Mouse (Mus musculus) midbrain, embryonic 12.5 days (tissue): ENCODE data around the gene Cacnb2. TPM values are rescaled to one million over a fixed set of nuclear protein-coding genes. Genes with fewer than 3 reads are reported as not detected.
"Not testable (repeated sequence)": the region's sequence is repeated elsewhere in the genome, so short reads cannot be mapped to it uniquely, and the experiment has no call there.

Experiments
- ATAC-seq: fragments of 200-750 bp; cut with Nextera tagmentation; 2 replicates; pipeline ENCODE4 v1.8.0; 2017; ENCODE audit warnings: low read depth, moderate TSS enrichment, moderate library complexity; ENCODE audit not compliant: low FRiP score
- H3K27ac ChIP-seq: fragments of 300-500 bp; sonication (generic); replicated peaks from 2 replicates; pipeline ENCODE4 v1.5.1; 2016; ENCODE audit warnings: mild to moderate bottlenecking
- H3K27me3 ChIP-seq: fragments of 300-500 bp; sonication (generic); 2 replicates; pipeline ENCODE4 v1.6.1; 2016; ENCODE audit warnings: mild to moderate bottlenecking
- H3K36me3 ChIP-seq: fragments of 300-500 bp; sonication (generic); 2 replicates; pipeline ENCODE4 v1.6.1; 2016
- H3K4me1 ChIP-seq: fragments of 300-500 bp; sonication (generic); 2 replicates; pipeline ENCODE4 v1.6.1; 2016
- H3K4me2 ChIP-seq: fragments of 300-500 bp; sonication (generic); replicated peaks from 2 replicates; pipeline ENCODE4 v1.6.1; 2016; ENCODE audit warnings: mild to moderate bottlenecking, moderate library complexity
- H3K4me3 ChIP-seq: fragments of 300-500 bp; sonication (generic); 2 replicates; pipeline ENCODE4 v1.5.1; 2016; ENCODE audit warnings: mild to moderate bottlenecking
- H3K9ac ChIP-seq: fragments of 300-500 bp; sonication (generic); replicated peaks from 2 replicates; pipeline ENCODE4 v1.6.1; 2016; ENCODE audit warnings: mild to moderate bottlenecking, moderate library complexity
- H3K9me3 ChIP-seq: fragments of 300-500 bp; sonication (generic); 2 replicates; pipeline ENCODE4 v1.6.1; 2016; ENCODE audit warnings: mild to moderate bottlenecking
- WGBS: fragments of 180-500 bp; shearing (Covaris S2); methylation state at CpG from one replicate; pipeline ENCODE4 v1.1.7; 2016; 5-methylcytosine and 5-hydroxymethylcytosine counted together
- polyA plus RNA-seq: library from polyadenylated mRNA; unstranded; fragments of >200 nt; fragmentation: Nextera tagmentation; extraction: Ambion mirVana; gene quantifications from 2 replicates; pipeline ENCODE4 v1.2.1, GENCODE M21; 2016

Cacnb2 gene
- polyA plus RNA-seq, 1 experiment from 2014 or later = 2.7 TPM

- H3K4me3 ChIP-seq, H3K4me1 ChIP-seq, ATAC-seq, H3K27ac ChIP-seq, H3K9me3 ChIP-seq, H3K27me3 ChIP-seq, H3K9ac ChIP-seq, H3K4me2 ChIP-seq, H3K36me3 ChIP-seq: not testable (repeated sequence)
- WGBS = 92% methylated on average over 13 of the region's 13 CpGs
Observed at GRCm38 (mm10) chr2:14726601-14727000, 123.7 kb downstream of the Cacnb2 start.

GRCm38 (mm10) chr2:14738927-14739326, 136.0 kb downstream of the Cacnb2 start:
- Histone ChIP-seq H3K4me3 (no peak overlapping the region), H3K36me3 (no peaks in the 10 kb centered on the region), H3K4me1 (peaks cover 19% of the 10 kb centered on the region; the same call in 1 of the 2 replicates), H3K27me3 (no peaks in the 10 kb centered on the region), H3K9ac (no peak overlapping the region), H3K4me2 (0 out of 2 replicates have a peak overlapping the region, but pooled peaks have one; percentile 3), H3K27ac (peak overlapping the region; percentile 15; the same call in 1 of the 2 replicates), H3K9me3 (no peaks in the 10 kb centered on the region)
- peak; percentile 45; the same call in 1 of the 2 replicates for ATAC-seq
- 49% methylated on average over 9 of the region's 9 CpGs for WGBS

- ATAC-seq = no peak
- no peaks in the 10 kb centered on the region for H3K9me3 ChIP-seq
- 80% methylated on average over 15 of the region's 15 CpGs for WGBS
- H3K9ac ChIP-seq = no peak overlapping the region
- no peaks in the 10 kb centered on the region for H3K36me3 ChIP-seq
- no peaks in the 10 kb centered on the region for H3K27me3 ChIP-seq
- H3K4me1 ChIP-seq = peaks cover 19% of the 10 kb centered on the region; the same call in 1 of the 2 replicates
- H3K4me2 ChIP-seq = no peak overlapping the region
- 0 out of 2 replicates have a peak overlapping the region, but pooled peaks have one; percentile 15 for H3K27ac ChIP-seq
- H3K4me3 ChIP-seq = no peak overlapping the region
Observed at GRCm38 (mm10) chr2:14739510-14739909, 136.6 kb downstream of the Cacnb2 start.

- Histone ChIP-seq H3K4me3 (no peak overlapping the region), H3K27me3 (no peaks in the 10 kb centered on the region), H3K4me1 (peaks cover 19% of the 10 kb centered on the region; the same call in 1 of the 2 replicates), H3K9ac (no peak overlapping the region), H3K27ac (peak overlapping the region; percentile 22; the same call in 1 of the 2 replicates), H3K36me3 (no peaks in the 10 kb centered on the region), H3K4me2 (peak overlapping the region; percentile 32), H3K9me3 (no peaks in the 10 kb centered on the region)
- WGBS = 18% methylated on average over 7 of the region's 7 CpGs
- ATAC-seq = peak; percentile 62
Observed at GRCm38 (mm10) chr2:14740359-14740758, 137.5 kb downstream of the Cacnb2 start.

- no peak overlapping the region for H3K4me3 ChIP-seq
- peaks cover 9% of the 10 kb centered on the region; the same call in 1 of the 2 replicates for H3K4me1 ChIP-seq
- no peak for ATAC-seq
- no peaks in the 10 kb centered on the region for H3K36me3 ChIP-seq
- H3K4me2 ChIP-seq = no peak overlapping the region
- no peak overlapping the region for H3K9ac ChIP-seq
- no peaks in the 10 kb centered on the region for H3K9me3 ChIP-seq
- 89% methylated on average over 1 of the region's 1 CpGs for WGBS
- no peak overlapping the region for H3K27ac ChIP-seq
- H3K27me3 ChIP-seq = no peaks in the 10 kb centered on the region
Observed at GRCm38 (mm10) chr2:14744761-14745160, 141.9 kb downstream of the Cacnb2 start.

- Histone ChIP-seq H3K9me3 (no peaks in the 10 kb centered on the region), H3K9ac (no peak overlapping the region), H3K36me3 (no peaks in the 10 kb centered on the region), H3K4me3 (no peak overlapping the region), H3K4me1 (0 out of 2 replicates have a peak, but pooled peaks cover 2% of the 10 kb centered on the region), H3K4me2 (no peak overlapping the region), H3K27me3 (no peaks in the 10 kb centered on the region), H3K27ac (no peak overlapping the region)
- 36% methylated on average over 4 of the region's 4 CpGs for WGBS
- ATAC-seq = no peak
Observed at GRCm38 (mm10) chr2:14762846-14763245, 160.0 kb downstream of the Cacnb2 start.

- Histone ChIP-seq H3K36me3 (no peaks in the 10 kb centered on the region), H3K4me1 (0 out of 2 replicates have a peak, but pooled peaks cover 2% of the 10 kb centered on the region), H3K27me3 (no peaks in the 10 kb centered on the region), H3K9me3 (no peaks in the 10 kb centered on the region), H3K4me2 (no peak overlapping the region), H3K27ac (no peak overlapping the region), H3K9ac (no peak overlapping the region), H3K4me3 (no peak overlapping the region)
- ATAC-seq = no peak
- WGBS = 86% methylated on average over 6 of the region's 6 CpGs
Observed at GRCm38 (mm10) chr2:14763931-14764330, 161.0 kb downstream of the Cacnb2 start.

GRCm38 (mm10) chr2:14769448-14769847, 166.6 kb downstream of the Cacnb2 start:
- no peaks in the 10 kb centered on the region for H3K9me3 ChIP-seq

GRCm38 (mm10) chr2:14770635-14771034, 167.7 kb downstream of the Cacnb2 start:
- Histone ChIP-seq H3K27me3 (no peaks in the 10 kb centered on the region), H3K4me1 (no peaks in the 10 kb centered on the region), H3K27ac (no peak overlapping the region), H3K4me2 (no peak overlapping the region), H3K9me3 (no peaks in the 10 kb centered on the region), H3K36me3 (no peaks in the 10 kb centered on the region), H3K9ac (no peak overlapping the region), H3K4me3 (no peak overlapping the region)
- WGBS = 88% methylated on average over 4 of the region's 4 CpGs
- no peak for ATAC-seq

More at GRCm38 (mm10) chr2:14769448-14769847, 166.6 kb downstream of the Cacnb2 start:
- no peaks in the 10 kb centered on the region for H3K4me1 ChIP-seq
- no peak overlapping the region for H3K4me2 ChIP-seq
- H3K27ac ChIP-seq = no peak overlapping the region
- H3K4me3 ChIP-seq = no peak overlapping the region
- no peaks in the 10 kb centered on the region for H3K36me3 ChIP-seq
- no peak for ATAC-seq
- no peak overlapping the region for H3K9ac ChIP-seq
- H3K27me3 ChIP-seq = no peaks in the 10 kb centered on the region
- 91% methylated on average over 1 of the region's 1 CpGs for WGBS

GRCm38 (mm10) chr2:14774375-14774774, 171.5 kb downstream of the Cacnb2 start:
- H3K4me2 ChIP-seq = no peak overlapping the region
- no peaks in the 10 kb centered on the region for H3K36me3 ChIP-seq
- no peaks in the 10 kb centered on the region for H3K4me1 ChIP-seq
- no peaks in the 10 kb centered on the region for H3K9me3 ChIP-seq
- H3K27ac ChIP-seq = no peak overlapping the region
- ATAC-seq = no peak
- no peak overlapping the region for H3K4me3 ChIP-seq
- H3K27me3 ChIP-seq = no peaks in the 10 kb centered on the region
- H3K9ac ChIP-seq = no peak overlapping the region
- WGBS = 63% methylated on average over 1 of the region's 1 CpGs

GRCm38 (mm10) chr2:14774857-14775495, 172.1 kb downstream of the Cacnb2 start:
- no peaks in the 10 kb centered on the region for H3K4me1 ChIP-seq
- no peak overlapping the region for H3K4me2 ChIP-seq
- H3K36me3 ChIP-seq = no peaks in the 10 kb centered on the region
- H3K9me3 ChIP-seq = no peaks in the 10 kb centered on the region
- H3K27me3 ChIP-seq = no peaks in the 10 kb centered on the region
- no peak overlapping the region for H3K27ac ChIP-seq
- H3K9ac ChIP-seq = no peak overlapping the region
- 73% methylated on average over 3 of the region's 3 CpGs for WGBS
- no peak overlapping the region for H3K4me3 ChIP-seq
- no peak for ATAC-seq

GRCm38 (mm10) chr2:14787983-14788382, 185.1 kb downstream of the Cacnb2 start:
- no peak for ATAC-seq
- no peak overlapping the region for H3K4me2 ChIP-seq
- no peak overlapping the region for H3K4me3 ChIP-seq
- H3K9me3 ChIP-seq = no peaks in the 10 kb centered on the region
- no peak overlapping the region for H3K27ac ChIP-seq
- H3K4me1 ChIP-seq = no peaks in the 10 kb centered on the region
- H3K27me3 ChIP-seq = no peaks in the 10 kb centered on the region
- 90% methylated on average over 2 of the region's 2 CpGs for WGBS
- H3K9ac ChIP-seq = no peak overlapping the region
- no peaks in the 10 kb centered on the region for H3K36me3 ChIP-seq
